Mouse (Mus musculus) kidney, embryonic 14.5 days (tissue): ENCODE measurements around the gene Sgk1. TPM values are rescaled to one million over a fixed set of nuclear protein-coding genes. Genes with fewer than 3 reads are reported as not detected.
A peak's percentile ranks its signal among the peaks of the same experiment; 100 is the strongest.

Source experiments
- ATAC-seq: fragments of 200-750 bp; cut with Nextera tagmentation; 2 replicates; pipeline ENCODE4 v1.8.0; 2017; ENCODE audit warnings: moderate number of reproducible peaks, mild to moderate bottlenecking, moderate TSS enrichment, moderate library complexity; ENCODE audit not compliant: low FRiP score, low TSS enrichment
- H3K27ac ChIP-seq: fragments of 300-500 bp; sonication (generic); 2 replicates; pipeline ENCODE4 v1.5.1; 2014; ENCODE audit warnings: low read depth, mild to moderate bottlenecking, low read length, moderate library complexity, mixed read lengths
- H3K27me3 ChIP-seq: fragments of 300-500 bp; sonication (generic); 2 replicates; pipeline ENCODE4 v1.6.1; 2014; ENCODE audit warnings: mild to moderate bottlenecking, low read length; ENCODE audit not compliant: control insufficient read depth, insufficient read depth
- H3K36me3 ChIP-seq: fragments of 300-500 bp; sonication (generic); 2 replicates; pipeline ENCODE4 v1.6.1; 2014; ENCODE audit warnings: low read length, mixed read lengths; ENCODE audit not compliant: control insufficient read depth, insufficient read depth
- H3K4me1 ChIP-seq: fragments of 300-500 bp; sonication (generic); 2 replicates; pipeline ENCODE4 v1.6.1; 2014; ENCODE audit warnings: low read length, mixed read lengths; ENCODE audit not compliant: control insufficient read depth, insufficient read depth
- H3K4me2 ChIP-seq: fragments of 300-500 bp; sonication (generic); replicated peaks from 2 replicates; pipeline ENCODE4 v1.6.1; 2014; ENCODE audit warnings: low read depth, mild to moderate bottlenecking, low read length
- H3K4me3 ChIP-seq: fragments of 300-500 bp; sonication (generic); 2 replicates; pipeline ENCODE4 v1.5.1; 2014; ENCODE audit warnings: mild to moderate bottlenecking, low read length
- H3K9ac ChIP-seq: fragments of 300-500 bp; sonication (generic); 2 replicates; pipeline ENCODE4 v1.6.1; 2014; ENCODE audit warnings: low read depth, mild to moderate bottlenecking, low read length, moderate library complexity
- H3K9me3 ChIP-seq: fragments of 300-500 bp; sonication (generic); 2 replicates; pipeline ENCODE4 v1.6.1; 2016; ENCODE audit warnings: low read length; ENCODE audit not compliant: control insufficient read depth
- WGBS: fragments of 180-500 bp; shearing (Covaris S2); extraction: QIAGEN DNeasy Blood & Tissue Kit; methylation state at CpG from one replicate; pipeline ENCODE4 v1.1.7; 2014; 5-methylcytosine and 5-hydroxymethylcytosine counted together
- polyA plus RNA-seq: library from polyadenylated mRNA; unstranded; fragments of >200 nt; fragmentation: Nextera tagmentation; extraction: Ambion mirVana; gene quantifications from 2 replicates; pipeline ENCODE4 v1.2.1, GENCODE M21; 2014

The Sgk1 gene
- polyA plus RNA-seq, 1 experiment from 2014 or later, result 52.1 TPM

- H3K36me3 ChIP-seq, result peaks cover 13% of the 10 kb centered on the region; the same call in 1 of the 2 replicates
- WGBS, result 11% methylated on average over 12 of the region's 12 CpGs
- H3K4me3 ChIP-seq, result peak overlapping the region; percentile 55
- no peak for ATAC-seq
- peak overlapping the region; percentile 74 for H3K4me2 ChIP-seq
- peak overlapping the region; percentile 63; the same call in 1 of the 2 replicates for H3K9ac ChIP-seq
- H3K4me1 ChIP-seq, result peaks cover 15% of the 10 kb centered on the region
- no peak overlapping the region for H3K27ac ChIP-seq
- no peaks in the 10 kb centered on the region for H3K9me3 ChIP-seq
- no peaks in the 10 kb centered on the region; the same call in 1 of the 2 replicates for H3K27me3 ChIP-seq
Observed at GRCm38 (mm10) chr10:21995221-21995620, 113.2 kb downstream of the Sgk1 start.

GRCm38 (mm10) chr10:21995661-21996308 is 113.8 kb downstream of the Sgk1 start:
- no peak for ATAC-seq

GRCm38 (mm10) chr10:21996660-21997447 is 114.9 kb downstream of the Sgk1 start:
- Histone ChIP-seq H3K27me3 (no peaks in the 10 kb centered on the region; the same call in 1 of the 2 replicates), H3K9ac (no peak overlapping the region; the same call in 1 of the 2 replicates), H3K9me3 (no peaks in the 10 kb centered on the region), H3K36me3 (peaks cover 13% of the 10 kb centered on the region; the same call in 1 of the 2 replicates), H3K4me1 (peaks cover 9% of the 10 kb centered on the region), H3K27ac (no peak overlapping the region), H3K4me2 (peak overlapping the region; percentile 21), H3K4me3 (peak overlapping the region; percentile 55; the same call in 1 of the 2 replicates)
- 93% methylated on average over 14 of the region's 14 CpGs for WGBS
- ATAC-seq, result no peak

More at GRCm38 (mm10) chr10:21995661-21996308, 113.8 kb downstream of the Sgk1 start:
- Histone ChIP-seq H3K9ac (peak overlapping the region; percentile 38; the same call in 1 of the 2 replicates), H3K36me3 (peaks cover 13% of the 10 kb centered on the region; the same call in 1 of the 2 replicates), H3K4me3 (peak overlapping the region; percentile 55), H3K27me3 (no peaks in the 10 kb centered on the region; the same call in 1 of the 2 replicates), H3K4me2 (peak overlapping the region; percentile 29), H3K27ac (no peak overlapping the region), H3K9me3 (no peaks in the 10 kb centered on the region), H3K4me1 (peaks cover 15% of the 10 kb centered on the region)
- WGBS, result 57% methylated on average over 11 of the region's 11 CpGs

GRCm38 (mm10) chr10:21997550-21998204 is 115.7 kb downstream of the Sgk1 start:
- Histone ChIP-seq H3K27ac (no peak overlapping the region), H3K4me3 (peak overlapping the region; percentile 9; the same call in 1 of the 2 replicates), H3K4me1 (peaks cover 2% of the 10 kb centered on the region; the same call in 1 of the 2 replicates), H3K4me2 (peak overlapping the region; percentile 27; the same call in 1 of the 2 replicates), H3K9ac (no peak overlapping the region), H3K27me3 (no peaks in the 10 kb centered on the region; the same call in 1 of the 2 replicates), H3K36me3 (peaks cover 13% of the 10 kb centered on the region; the same call in 1 of the 2 replicates), H3K9me3 (no peaks in the 10 kb centered on the region)
- 86% methylated on average over 12 of the region's 12 CpGs for WGBS
- no peak for ATAC-seq

GRCm38 (mm10) chr10:21998503-21999180 is 116.7 kb downstream of the Sgk1 start:
- peak overlapping the region; percentile 19; the same call in 1 of the 2 replicates for H3K4me2 ChIP-seq
- peaks cover 13% of the 10 kb centered on the region; the same call in 1 of the 2 replicates for H3K36me3 ChIP-seq
- H3K4me1 ChIP-seq, result no peaks in the 10 kb centered on the region
- WGBS, result 86% methylated on average over 28 of the region's 28 CpGs
- H3K9me3 ChIP-seq, result no peaks in the 10 kb centered on the region
- H3K4me3 ChIP-seq, result peak overlapping the region; percentile 0; the same call in 1 of the 2 replicates
- H3K27me3 ChIP-seq, result no peaks in the 10 kb centered on the region
- H3K9ac ChIP-seq, result peak overlapping the region; percentile 31; the same call in 1 of the 2 replicates
- H3K27ac ChIP-seq, result no peak overlapping the region
- ATAC-seq, result no peak

GRCm38 (mm10) chr10:22000491-22001306 is 118.7 kb downstream of the Sgk1 start:
- Histone ChIP-seq H3K27ac (no peak overlapping the region), H3K9me3 (no peaks in the 10 kb centered on the region), H3K36me3 (peaks cover 13% of the 10 kb centered on the region; the same call in 1 of the 2 replicates), H3K4me2 (no peak overlapping the region), H3K4me3 (no peak overlapping the region), H3K4me1 (no peaks in the 10 kb centered on the region), H3K9ac (no peak overlapping the region), H3K27me3 (no peaks in the 10 kb centered on the region)
- WGBS, result 57% methylated on average over 10 of the region's 10 CpGs
- no peak for ATAC-seq

- no peak overlapping the region for H3K4me2 ChIP-seq
- no peaks in the 10 kb centered on the region for H3K9me3 ChIP-seq
- 81% methylated on average over 3 of the region's 5 CpGs for WGBS
- H3K4me3 ChIP-seq, result no peak overlapping the region
- H3K27me3 ChIP-seq, result no peaks in the 10 kb centered on the region
- no peak overlapping the region for H3K9ac ChIP-seq
- ATAC-seq, result no peak
- no peak overlapping the region for H3K27ac ChIP-seq
- H3K36me3 ChIP-seq, result peaks cover 10% of the 10 kb centered on the region; the same call in 1 of the 2 replicates
- H3K4me1 ChIP-seq, result no peaks in the 10 kb centered on the region
Observed at GRCm38 (mm10) chr10:22001621-22002020, 119.6 kb downstream of the Sgk1 start.
